Mouse (Mus musculus) testis, adult 10 weeks (tissue): ENCODE measurements around the gene Acad12. TPM values are rescaled to one million over a fixed set of nuclear protein-coding genes. Genes with fewer than 3 reads are reported as not detected.

Source experiments
- polyA plus RNA-seq: library from polyadenylated mRNA; stranded (reverse); fragments of 350-450 nt; fragmentation: Illumina TruSeq; extraction: RNeasy Lipid Tissue Mini Kit (QIAGEN cat#74804); gene quantifications from one replicate; pipeline ENCODE4 v1.2.3, GENCODE M21; 2014; ENCODE audit warnings: low read depth, low replicate concordance

The Acad12 gene
- 2.1 TPM for polyA plus RNA-seq

GRCm38 (mm10) chr5:121618592-121619513 is at the start of gene Acad12:
Gene Acad12, minus strand, starts transcription at chr5:121618938.

GRCm38 (mm10) chr5:121660059-121660896 is 41.5 kb upstream of the Acad12 start, which contains the start of the genes Acad10 and Brap:
Gene Acad10, minus strand, starts transcription at chr5:121660514.
Gene Brap, plus strand, starts transcription at chr5:121660563.

GRCm38 (mm10) chr5:121593451-121594401 is 25.0 kb downstream of the Acad12 start, which contains the start of gene Aldh2:
Gene Aldh2, minus strand, starts transcription at chr5:121593824.

Other genes with a start within 250 kb of the Acad12 start
- gene Trafd1, start 233.3 kb downstream of the Acad12 start, polyA plus RNA-seq: 125 TPM
- gene Naa25, start 221.0 kb downstream of the Acad12 start, polyA plus RNA-seq: 57.2 TPM
- gene Tmem116, start 167.0 kb downstream of the Acad12 start, polyA plus RNA-seq: 8.0 TPM
- gene Erp29, start 166.4 kb downstream of the Acad12 start, polyA plus RNA-seq: 28.9 TPM
- 70.9 TPM for gene Adam1b, start 115.5 kb downstream of the Acad12 start, polyA plus RNA-seq
- gene Adam1a, start 73.5 kb downstream of the Acad12 start, polyA plus RNA-seq: 81.2 TPM
- not detected for gene Gm42878, start 73.5 kb downstream of the Acad12 start, polyA plus RNA-seq
- gene Mapkapk5, start 73.0 kb downstream of the Acad12 start, polyA plus RNA-seq: 55.1 TPM
- gene Aldh2, start 25.1 kb downstream of the Acad12 start, polyA plus RNA-seq: 6.5 TPM
- 0.64 TPM for gene Acad10, start 41.6 kb upstream of the Acad12 start, polyA plus RNA-seq
- 109 TPM for gene Brap, start 41.6 kb upstream of the Acad12 start, polyA plus RNA-seq
- gene Atxn2, start 92.4 kb upstream of the Acad12 start, polyA plus RNA-seq: 247 TPM
- 28.4 TPM for gene Sh2b3, start 218.7 kb upstream of the Acad12 start, polyA plus RNA-seq
- gene Pheta1, start 230.0 kb upstream of the Acad12 start, polyA plus RNA-seq: 0.31 TPM